Mouse (Mus musculus) hindbrain, embryonic 11.5 days (tissue): ENCODE measurements around the gene Kpna3. TPM values are rescaled to one million over a fixed set of nuclear protein-coding genes. Genes with fewer than 3 reads are reported as not detected.
A peak's percentile ranks its signal among the peaks of the same experiment; 100 is the strongest.
"Not testable (repeated sequence)": the region's sequence is repeated elsewhere in the genome, so short reads cannot be mapped to it uniquely, and the experiment has no call there.

Source experiments
- ATAC-seq: fragments of 200-750 bp; cut with Nextera tagmentation; 2 replicates; pipeline ENCODE4 v1.8.0; 2017; ENCODE audit warnings: mild to moderate bottlenecking, moderate TSS enrichment, moderate library complexity; ENCODE audit not compliant: low FRiP score
- DNase-seq: peaks from one replicate; pipeline ENCODE4 v3.0.0-alpha.2; 2015; ENCODE audit warnings: low spot score
- H3K27ac ChIP-seq: fragments of 300-500 bp; sonication (generic); 2 replicates; pipeline ENCODE4 v1.5.1; 2014; ENCODE audit warnings: mild to moderate bottlenecking, low read depth, low read length
- H3K27me3 ChIP-seq: fragments of 300-500 bp; sonication (generic); 2 replicates; pipeline ENCODE4 v1.6.1; 2014; ENCODE audit warnings: mild to moderate bottlenecking, low read length, moderate library complexity, mixed read lengths; ENCODE audit not compliant: control insufficient read depth, insufficient read depth
- H3K36me3 ChIP-seq: fragments of 300-500 bp; sonication (generic); 2 replicates; pipeline ENCODE4 v1.6.1; 2014; ENCODE audit warnings: mild to moderate bottlenecking, low read length, moderate library complexity, mixed read lengths; ENCODE audit not compliant: control insufficient read depth, insufficient read depth
- H3K4me1 ChIP-seq: fragments of 300-500 bp; sonication (generic); replicated peaks from 2 replicates; pipeline ENCODE4 v1.6.1; 2014; ENCODE audit warnings: low read length, mixed read lengths; ENCODE audit not compliant: control insufficient read depth, insufficient read depth
- H3K4me2 ChIP-seq: fragments of 300-500 bp; sonication (generic); replicated peaks from 2 replicates; pipeline ENCODE4 v1.6.1; 2014; ENCODE audit warnings: mild to moderate bottlenecking, low read depth, low read length
- H3K4me3 ChIP-seq: fragments of 300-500 bp; sonication (generic); 2 replicates; pipeline ENCODE4 v1.5.1; 2014; ENCODE audit warnings: low read depth, low read length
- H3K9ac ChIP-seq: fragments of 300-500 bp; sonication (generic); 2 replicates; pipeline ENCODE4 v1.6.1; 2014; ENCODE audit warnings: low read depth, low read length
- H3K9me3 ChIP-seq: fragments of 300-500 bp; sonication (generic); 2 replicates; pipeline ENCODE4 v1.6.1; 2016; ENCODE audit warnings: low read length; ENCODE audit not compliant: control insufficient read depth
- WGBS: fragments of 180-500 bp; shearing (Covaris S2); extraction: QIAGEN DNeasy Blood & Tissue Kit; methylation state at CpG from one replicate; pipeline ENCODE4 v1.1.7; 2014; 5-methylcytosine and 5-hydroxymethylcytosine counted together
- polyA plus RNA-seq: library from polyadenylated mRNA; unstranded; fragments of >200 nt; fragmentation: Nextera tagmentation; extraction: Ambion mirVana; gene quantifications from 2 replicates; pipeline ENCODE4 v1.2.1, GENCODE M21; 2014

Kpna3 gene
- polyA plus RNA-seq, 1 experiment from 2014 or later = 90.7 TPM

DNA sequence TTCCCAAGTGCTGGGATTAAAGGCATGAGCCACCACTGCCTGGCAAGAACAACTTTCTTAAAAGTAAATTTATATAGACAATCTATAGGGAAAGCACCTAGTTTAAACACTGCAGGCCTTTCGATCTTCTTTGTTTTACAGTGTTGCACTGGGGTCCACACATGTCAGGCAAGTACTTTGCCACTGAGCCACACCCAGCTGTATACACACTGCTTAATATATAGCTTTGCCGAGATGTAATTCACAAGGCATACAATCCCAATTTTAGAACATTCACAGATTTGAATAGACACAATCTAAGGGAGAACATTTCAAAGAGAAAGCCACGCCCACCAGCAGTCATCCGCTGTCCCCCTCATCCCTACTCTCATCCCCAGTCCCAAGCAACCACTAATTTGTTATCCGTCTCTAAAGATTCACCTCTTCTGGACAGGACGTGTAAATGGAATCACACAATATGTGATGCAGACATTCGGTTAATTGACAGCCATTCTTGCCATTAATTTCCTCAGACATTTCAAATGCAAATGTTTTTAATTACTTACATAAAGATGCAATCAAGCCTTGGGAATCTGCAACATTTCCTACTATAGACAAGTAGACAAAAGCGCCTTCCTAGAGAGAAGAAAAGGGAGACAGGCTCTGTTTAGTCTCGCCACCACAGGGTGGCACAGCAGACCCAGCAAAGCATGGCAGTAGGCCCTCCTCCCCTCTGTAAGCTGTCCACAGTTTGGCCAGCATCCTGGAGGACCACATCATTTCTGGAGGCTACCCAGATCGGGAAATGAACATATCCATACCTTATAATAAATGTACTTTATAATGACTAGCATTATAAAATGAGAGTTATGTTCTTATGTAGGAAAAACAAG lies 92.6 kb downstream of the Kpna3 start:
- 68% methylated on average over 10 of the region's 10 CpGs for WGBS
- no peak for DNase-seq
- no peaks in the 10 kb centered on the region for H3K9me3 ChIP-seq
- no peaks in the 10 kb centered on the region for H3K4me1 ChIP-seq
- no peak for ATAC-seq
- no peak overlapping the region for H3K4me3 ChIP-seq
- no peak overlapping the region for H3K9ac ChIP-seq
- no peak overlapping the region for H3K27ac ChIP-seq
- H3K27me3 ChIP-seq = no peaks in the 10 kb centered on the region
- no peaks in the 10 kb centered on the region for H3K36me3 ChIP-seq
- H3K4me2 ChIP-seq = no peak overlapping the region

DNA sequence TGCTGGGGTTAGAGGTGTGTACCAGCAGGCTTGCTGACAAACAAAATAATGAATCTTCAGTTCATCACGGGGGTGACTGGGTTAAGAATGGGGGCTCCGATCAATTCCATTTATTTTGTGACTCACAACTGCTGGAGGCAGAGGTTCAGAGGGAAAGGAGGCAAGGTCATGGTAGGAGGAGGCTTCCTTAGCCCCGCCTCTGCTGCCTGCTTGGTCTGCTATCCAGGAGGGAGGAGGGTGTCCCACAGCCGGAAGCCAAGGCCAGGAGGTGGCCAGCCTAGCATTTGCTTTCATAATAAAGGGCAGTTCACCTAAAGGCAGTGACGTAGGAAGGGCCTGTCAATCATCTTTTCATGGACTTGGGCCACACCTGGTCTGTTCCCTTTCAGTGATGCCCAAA lies 95.1 kb downstream of the Kpna3 start:
- ATAC-seq = no peak
- no peaks in the 10 kb centered on the region for H3K27me3 ChIP-seq
- no peak overlapping the region for H3K9ac ChIP-seq
- no peaks in the 10 kb centered on the region for H3K36me3 ChIP-seq
- 72% methylated on average over 5 of the region's 5 CpGs for WGBS
- no peak for DNase-seq
- no peak overlapping the region for H3K4me2 ChIP-seq
- H3K4me1 ChIP-seq = no peaks in the 10 kb centered on the region
- H3K4me3 ChIP-seq = no peak overlapping the region
- H3K27ac ChIP-seq = no peak overlapping the region
- H3K9me3 ChIP-seq = no peaks in the 10 kb centered on the region

DNA sequence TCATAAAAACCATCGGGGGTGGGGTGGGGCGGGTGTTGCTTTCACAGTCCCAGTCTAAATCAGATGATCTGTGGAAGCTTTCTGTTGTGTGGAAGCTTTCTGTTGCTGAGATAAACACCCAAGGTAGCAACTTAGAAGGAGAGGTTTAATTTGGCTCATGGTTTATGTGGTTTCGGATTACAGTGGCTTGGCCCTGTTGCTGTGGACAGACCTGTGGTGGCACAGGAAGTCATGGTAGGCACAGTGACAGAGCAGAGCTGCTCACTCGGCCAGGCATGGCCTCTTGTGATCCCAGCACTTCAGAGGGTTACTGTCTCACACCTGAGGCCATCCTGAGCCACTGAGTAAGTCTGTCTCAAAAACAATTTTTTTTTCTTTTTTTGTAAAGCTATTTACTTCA lies 100.3 kb downstream of the Kpna3 start:
- H3K4me3 ChIP-seq = no peak overlapping the region
- DNase-seq = no peak
- no peak overlapping the region for H3K27ac ChIP-seq
- H3K4me1 ChIP-seq = no peaks in the 10 kb centered on the region
- 82% methylated on average over 4 of the region's 4 CpGs for WGBS
- no peaks in the 10 kb centered on the region for H3K27me3 ChIP-seq
- H3K9ac ChIP-seq = no peak overlapping the region
- ATAC-seq = no peak
- H3K9me3 ChIP-seq = no peaks in the 10 kb centered on the region
- no peaks in the 10 kb centered on the region for H3K36me3 ChIP-seq
- H3K4me2 ChIP-seq = no peak overlapping the region

DNA sequence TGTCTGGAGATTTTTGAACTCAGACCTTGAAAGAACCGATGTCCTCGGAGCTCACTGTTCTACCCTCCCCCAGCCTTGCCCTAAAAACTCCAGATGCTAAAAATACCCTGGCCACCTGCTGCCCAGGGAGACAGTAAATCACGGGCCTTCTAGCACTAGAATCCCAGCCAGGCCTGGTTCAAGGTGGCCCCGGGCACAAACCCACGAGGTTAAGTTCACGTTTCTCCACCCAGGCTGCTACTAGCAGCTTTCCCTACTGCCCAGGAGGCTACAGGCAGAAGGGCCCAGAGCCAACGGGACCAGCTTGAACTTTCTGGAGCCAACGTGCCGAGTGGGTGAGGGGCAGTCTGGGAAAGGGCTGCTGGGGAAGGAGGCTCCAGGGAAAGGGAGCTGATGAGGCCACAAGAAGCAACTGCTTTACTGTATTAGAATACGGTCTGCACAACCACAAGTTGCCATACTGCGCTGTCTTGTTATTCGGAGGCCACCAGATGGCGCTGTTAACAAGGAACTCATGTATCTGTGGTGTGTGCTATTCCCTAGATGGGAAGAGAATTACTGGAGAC lies 108.6 kb downstream of the Kpna3 start:
- Histone ChIP-seq H3K4me2 (no peak overlapping the region), H3K4me3 (no peak overlapping the region), H3K9ac (no peak overlapping the region), H3K4me1 (no peaks in the 10 kb centered on the region), H3K9me3 (no peaks in the 10 kb centered on the region), H3K36me3 (no peaks in the 10 kb centered on the region), H3K27me3 (no peaks in the 10 kb centered on the region), H3K27ac (no peak overlapping the region)
- WGBS = 30% methylated on average over 13 of the region's 13 CpGs
- ATAC-seq (peak; percentile 69; the same call in 1 of the 2 replicates), DNase-seq (peak; percentile 92)

DNA sequence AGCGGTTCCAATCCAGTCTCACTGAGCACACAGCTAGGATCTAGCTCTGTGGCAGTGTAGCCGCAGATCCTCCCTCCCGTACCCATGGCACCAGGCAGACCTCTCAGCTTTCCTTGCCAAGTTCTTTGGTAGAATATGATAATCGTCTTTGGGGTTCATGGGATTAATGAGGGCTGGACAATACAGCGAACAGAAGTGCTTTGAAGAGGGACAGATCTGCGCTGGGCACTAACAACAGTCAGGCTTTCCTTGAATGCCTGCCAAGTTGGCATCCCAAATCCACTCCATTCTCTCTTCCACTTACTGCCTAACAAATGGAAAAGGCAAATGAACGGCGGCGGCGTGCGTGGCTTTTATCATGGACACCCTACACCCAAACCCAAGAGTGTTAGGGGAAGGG lies 109.1 kb downstream of the Kpna3 start:
- WGBS = 85% methylated on average over 11 of the region's 11 CpGs
- Histone ChIP-seq H3K27ac (no peak overlapping the region), H3K4me1 (no peaks in the 10 kb centered on the region), H3K9me3 (no peaks in the 10 kb centered on the region), H3K9ac (no peak overlapping the region), H3K4me2 (no peak overlapping the region), H3K36me3 (no peaks in the 10 kb centered on the region), H3K27me3 (no peaks in the 10 kb centered on the region), H3K4me3 (no peak overlapping the region)
- ATAC-seq (no peak), DNase-seq (no peak)

DNA sequence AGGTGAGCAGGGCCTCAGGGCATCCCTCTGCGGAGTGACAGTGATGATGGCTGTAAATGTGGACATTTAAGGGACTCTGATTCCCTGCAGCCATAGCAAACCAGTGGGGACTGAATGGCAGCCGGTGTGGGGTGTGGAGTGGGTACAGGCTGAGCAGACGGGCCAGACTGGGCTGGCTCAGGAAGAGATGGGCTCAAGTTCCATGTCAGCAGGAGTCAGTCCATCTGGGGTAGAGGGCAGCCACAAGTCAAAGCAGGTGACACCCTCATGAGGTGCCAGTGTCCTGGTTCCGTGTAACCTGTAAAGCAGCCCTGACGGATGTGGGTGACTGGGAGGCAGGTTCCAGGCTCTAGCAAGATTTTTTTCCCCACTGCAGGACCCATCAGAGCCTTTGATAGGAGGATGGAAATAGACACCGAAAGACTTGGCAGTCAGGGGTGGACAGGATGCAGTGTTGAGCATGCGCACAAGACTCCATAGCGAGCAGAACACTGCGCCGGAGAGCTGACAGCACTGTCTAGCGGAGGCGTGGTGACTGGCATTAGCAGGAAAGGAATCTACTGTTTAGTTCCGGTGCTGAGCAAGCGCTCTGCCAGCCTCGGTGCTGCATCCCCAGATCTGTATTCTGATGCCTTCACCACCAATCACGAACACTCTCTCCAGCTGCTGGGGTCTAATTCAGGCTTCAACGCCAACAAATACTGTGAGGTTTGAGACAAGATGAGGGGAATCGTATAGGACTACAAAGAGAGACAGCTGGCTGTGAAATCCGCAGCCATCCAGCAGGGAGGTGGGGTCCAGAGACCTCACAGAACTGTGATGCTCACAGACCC lies 111.8 kb downstream of the Kpna3 start:
- peak overlapping the region; percentile 44 for H3K4me2 ChIP-seq
- 34% methylated on average over 19 of the region's 19 CpGs for WGBS
- 0 out of 2 replicates have a peak overlapping the region, but pooled peaks have one; percentile 12 for H3K4me3 ChIP-seq
- no peak overlapping the region for H3K27ac ChIP-seq
- H3K4me1 ChIP-seq = no peaks in the 10 kb centered on the region
- ATAC-seq (peak; percentile 76), DNase-seq (peak; percentile 71)
- no peaks in the 10 kb centered on the region for H3K27me3 ChIP-seq
- H3K36me3 ChIP-seq = no peaks in the 10 kb centered on the region
- H3K9ac ChIP-seq = peak overlapping the region; percentile 28; the same call in 1 of the 2 replicates
- no peaks in the 10 kb centered on the region for H3K9me3 ChIP-seq

DNA sequence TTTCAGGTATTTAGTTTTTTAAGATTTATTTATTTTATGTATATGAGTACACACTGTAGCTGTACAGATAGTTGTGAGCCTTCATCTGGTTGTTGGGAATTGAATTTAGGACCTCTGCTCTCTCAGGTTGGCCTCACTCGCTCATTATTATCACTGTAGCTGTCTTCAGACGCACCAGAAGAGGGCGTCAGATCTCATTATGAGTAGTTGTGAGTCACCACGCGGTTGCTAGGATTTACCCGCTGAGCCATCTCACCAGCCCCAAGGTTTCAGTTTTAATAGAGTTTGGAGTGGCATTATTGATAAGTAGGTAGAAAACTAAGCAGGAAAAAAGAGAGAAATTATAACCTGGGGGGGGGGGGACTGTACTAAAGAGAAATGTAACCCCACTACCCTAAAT lies 112.7 kb downstream of the Kpna3 start:
- DNase-seq, H3K9me3 ChIP-seq, H3K36me3 ChIP-seq, H3K4me3 ChIP-seq, ATAC-seq, H3K4me1 ChIP-seq, H3K27ac ChIP-seq, H3K27me3 ChIP-seq, H3K9ac ChIP-seq, H3K4me2 ChIP-seq: not testable (repeated sequence)
- 20% methylated on average over 6 of the region's 6 CpGs for WGBS

DNA sequence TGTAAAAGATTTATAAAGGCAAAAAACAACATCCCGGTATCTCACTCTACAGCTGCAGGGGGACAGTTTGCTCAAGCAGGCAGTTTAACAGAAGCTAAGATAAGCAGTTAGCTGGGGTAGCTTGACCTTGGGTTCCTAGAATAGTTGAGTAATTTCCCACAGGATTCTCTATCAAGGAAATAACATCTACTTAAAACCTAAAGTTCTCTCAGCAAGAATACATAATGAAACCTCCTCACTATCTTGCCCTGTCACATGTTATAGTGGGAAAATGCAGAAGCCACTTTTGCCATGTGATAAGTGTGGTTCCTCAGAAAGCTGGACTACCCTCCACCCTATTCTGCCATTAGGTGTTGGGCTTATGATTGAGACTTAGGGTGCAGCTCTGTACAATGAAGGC lies 116.9 kb downstream of the Kpna3 start:
- 94% methylated on average over 1 of the region's 1 CpGs for WGBS
- Histone ChIP-seq H3K27me3 (no peaks in the 10 kb centered on the region), H3K9ac (no peak overlapping the region), H3K36me3 (no peaks in the 10 kb centered on the region), H3K27ac (no peak overlapping the region), H3K4me2 (no peak overlapping the region), H3K9me3 (no peaks in the 10 kb centered on the region), H3K4me3 (no peak overlapping the region), H3K4me1 (no peaks in the 10 kb centered on the region)
- no peak for DNase-seq
- ATAC-seq = no peak
